Mouse (Mus musculus): ENCODE measurements around the gene Grin2c. TPM values are rescaled to one million over a fixed set of nuclear protein-coding genes. Genes with fewer than 3 reads are reported as not detected.

The Grin2c gene
- polyA plus RNA-seq, 1 experiment from 2014 or later = 0.21 TPM

- no peak overlapping the region for H3K9ac ChIP-seq
- H3K36me3 ChIP-seq (replicated peaks) = no peaks in the 10 kb centered on the region
- peak overlapping the region; percentile 30; the same call in 1 of the 2 replicates for H3K27ac ChIP-seq
- H3K9me3 ChIP-seq = no peaks in the 10 kb centered on the region
- no peak overlapping the region for H3K4me2 ChIP-seq
- 79% methylated on average over 8 of the region's 8 CpGs for WGBS
- H3K27me3 ChIP-seq (replicated peaks) = no peaks in the 10 kb centered on the region
- no peak overlapping the region for H3K4me3 ChIP-seq
- ATAC-seq (replicated peaks) = no peak
- peaks cover 4% of the 10 kb centered on the region; the same call in 1 of the 2 replicates for H3K4me1 ChIP-seq
These were observed 15.3 kb upstream of the Grin2c start for GRCm38 (mm10) chr11:115282295-115282694.

- Histone ChIP-seq H3K36me3 (replicated peaks) (no peaks in the 10 kb centered on the region), H3K27me3 (replicated peaks) (no peaks in the 10 kb centered on the region), H3K9me3 (no peaks in the 10 kb centered on the region), H3K27ac (no peak overlapping the region), H3K4me2 (no peak overlapping the region), H3K9ac (no peak overlapping the region), H3K4me1 (peaks cover 16% of the 10 kb centered on the region), H3K4me3 (no peak overlapping the region)
- ATAC-seq (replicated peaks) = no peak
- WGBS = 59% methylated on average over 1 of the region's 1 CpGs
These were observed 12.7 kb upstream of the Grin2c start for GRCm38 (mm10) chr11:115279726-115280125.

GRCm38 (mm10) chr11:115278176-115278575, 11.1 kb upstream of the Grin2c start:
- Histone ChIP-seq H3K4me2 (no peak overlapping the region), H3K36me3 (replicated peaks) (no peaks in the 10 kb centered on the region), H3K4me1 (peaks cover 16% of the 10 kb centered on the region), H3K9me3 (no peaks in the 10 kb centered on the region), H3K9ac (no peak overlapping the region), H3K4me3 (no peak overlapping the region), H3K27me3 (replicated peaks) (no peaks in the 10 kb centered on the region), H3K27ac (no peak overlapping the region)
- no peak for ATAC-seq (replicated peaks)
- 78% methylated on average over 6 of the region's 6 CpGs for WGBS

- Histone ChIP-seq H3K36me3 (replicated peaks) (no peaks in the 10 kb centered on the region), H3K27me3 (replicated peaks) (no peaks in the 10 kb centered on the region), H3K9ac (peak overlapping the region; percentile 43), H3K4me1 (peaks cover 16% of the 10 kb centered on the region), H3K4me2 (peak overlapping the region; percentile 52), H3K4me3 (peak overlapping the region; percentile 74), H3K27ac (peak overlapping the region; percentile 92), H3K9me3 (no peaks in the 10 kb centered on the region)
- no peak for ATAC-seq (replicated peaks)
- WGBS = 19% methylated on average over 7 of the region's 7 CpGs
These were observed 10.5 kb upstream of the Grin2c start for GRCm38 (mm10) chr11:115277604-115277975.

- Histone ChIP-seq H3K9me3 (no peaks in the 10 kb centered on the region), H3K4me1 (peaks cover 16% of the 10 kb centered on the region), H3K27me3 (replicated peaks) (no peaks in the 10 kb centered on the region), H3K4me2 (peak within 1 kb of the TSS; percentile 75), H3K36me3 (replicated peaks) (no peaks in the 10 kb centered on the region), H3K9ac (peak within 1 kb of the TSS; percentile 82), H3K4me3 (peak within 1 kb of the TSS; percentile 74), H3K27ac (peak within 1 kb of the TSS; percentile 92)
- peak; percentile 97 for ATAC-seq (replicated peaks)
- WGBS = under 1% methylated on average over 42 of the region's 42 CpGs
These were observed 9.9 kb upstream of the Grin2c start, which contains the start of gene Fdxr for GRCm38 (mm10) chr11:115276780-115277603. TSS of gene Fdxr (minus strand) at chr11:115277050.

GRCm38 (mm10) chr11:115275954-115276353, 8.9 kb upstream of the Grin2c start:
- Histone ChIP-seq H3K9me3 (no peaks in the 10 kb centered on the region), H3K4me3 (peak overlapping the region; percentile 74), H3K36me3 (replicated peaks) (no peaks in the 10 kb centered on the region), H3K27ac (peak overlapping the region; percentile 92), H3K9ac (peak overlapping the region; percentile 82), H3K4me2 (peak overlapping the region; percentile 75), H3K4me1 (peaks cover 16% of the 10 kb centered on the region), H3K27me3 (replicated peaks) (no peaks in the 10 kb centered on the region)
- WGBS = 58% methylated on average over 3 of the region's 3 CpGs
- no peak for ATAC-seq (replicated peaks)

- ATAC-seq (replicated peaks) = no peak
- Histone ChIP-seq H3K4me1 (peaks cover 16% of the 10 kb centered on the region), H3K27me3 (replicated peaks) (no peaks in the 10 kb centered on the region), H3K27ac (no peak overlapping the region), H3K9ac (peak overlapping the region; percentile 82; the same call in 1 of the 2 replicates), H3K9me3 (no peaks in the 10 kb centered on the region), H3K4me2 (peak overlapping the region; percentile 75), H3K36me3 (replicated peaks) (no peaks in the 10 kb centered on the region), H3K4me3 (peak overlapping the region; percentile 74)
- WGBS = 90% methylated on average over 6 of the region's 6 CpGs
These were observed 8.5 kb upstream of the Grin2c start for GRCm38 (mm10) chr11:115275509-115275908.

GRCm38 (mm10) chr11:115274771-115275170, 7.7 kb upstream of the Grin2c start:
- Histone ChIP-seq H3K4me3 (no peak overlapping the region), H3K36me3 (replicated peaks) (no peaks in the 10 kb centered on the region), H3K27me3 (replicated peaks) (no peaks in the 10 kb centered on the region), H3K27ac (no peak overlapping the region), H3K4me2 (no peak overlapping the region), H3K9me3 (no peaks in the 10 kb centered on the region), H3K4me1 (peaks cover 21% of the 10 kb centered on the region), H3K9ac (no peak overlapping the region)
- WGBS = 90% methylated on average over 6 of the region's 6 CpGs
- no peak for ATAC-seq (replicated peaks)

- H3K9me3 ChIP-seq = no peaks in the 10 kb centered on the region
- H3K36me3 ChIP-seq (replicated peaks) = 0 out of 2 replicates have a peak, but pooled peaks cover 3% of the 10 kb centered on the region
- no peak overlapping the region for H3K9ac ChIP-seq
- 85% methylated on average over 7 of the region's 7 CpGs for WGBS
- H3K27ac ChIP-seq = no peak overlapping the region
- H3K4me3 ChIP-seq = no peak overlapping the region
- H3K4me2 ChIP-seq = no peak overlapping the region
- H3K27me3 ChIP-seq (replicated peaks) = peaks cover 2% of the 10 kb centered on the region; the same call in 1 of the 2 replicates
- ATAC-seq (replicated peaks) = no peak
- H3K4me1 ChIP-seq = peaks cover 21% of the 10 kb centered on the region
These were observed 7.1 kb upstream of the Grin2c start for GRCm38 (mm10) chr11:115274178-115274577.

GRCm38 (mm10) chr11:115273735-115274134, 6.7 kb upstream of the Grin2c start:
- Histone ChIP-seq H3K4me1 (peaks cover 21% of the 10 kb centered on the region), H3K4me2 (no peak overlapping the region), H3K9me3 (no peaks in the 10 kb centered on the region), H3K4me3 (no peak overlapping the region), H3K9ac (no peak overlapping the region), H3K27me3 (replicated peaks) (peaks cover 5% of the 10 kb centered on the region; the same call in 1 of the 2 replicates), H3K36me3 (replicated peaks) (0 out of 2 replicates have a peak, but pooled peaks cover 7% of the 10 kb centered on the region), H3K27ac (no peak overlapping the region)
- 70% methylated on average over 7 of the region's 7 CpGs for WGBS
- ATAC-seq (replicated peaks) = no peak

GRCm38 (mm10) chr11:115272894-115273498, 6.0 kb upstream of the Grin2c start:
- no peak overlapping the region for H3K4me3 ChIP-seq
- peaks cover 12% of the 10 kb centered on the region for H3K27me3 ChIP-seq (replicated peaks)
- H3K4me2 ChIP-seq = no peak overlapping the region
- WGBS = 64% methylated on average over 10 of the region's 10 CpGs
- no peak for ATAC-seq (replicated peaks)
- 0 out of 2 replicates have a peak, but pooled peaks cover 7% of the 10 kb centered on the region for H3K36me3 ChIP-seq (replicated peaks)
- H3K4me1 ChIP-seq = peaks cover 21% of the 10 kb centered on the region
- H3K27ac ChIP-seq = no peak overlapping the region
- no peak overlapping the region for H3K9ac ChIP-seq
- H3K9me3 ChIP-seq = no peaks in the 10 kb centered on the region

- Histone ChIP-seq H3K9me3 (no peaks in the 10 kb centered on the region), H3K27ac (no peak overlapping the region), H3K9ac (no peak overlapping the region), H3K4me3 (no peak overlapping the region), H3K4me2 (no peak overlapping the region), H3K4me1 (peaks cover 25% of the 10 kb centered on the region), H3K27me3 (replicated peaks) (peaks cover 27% of the 10 kb centered on the region), H3K36me3 (replicated peaks) (0 out of 2 replicates have a peak, but pooled peaks cover 7% of the 10 kb centered on the region)
- ATAC-seq (replicated peaks) = no peak
- 72% methylated on average over 10 of the region's 10 CpGs for WGBS
These were observed 4.4 kb upstream of the Grin2c start for GRCm38 (mm10) chr11:115271481-115271880.

All from midbrain, embryonic 15.5 days (tissue).